Mouse (Mus musculus) small intestine, adult 2 months (tissue): ENCODE data around the gene Oaz2. TPM values are rescaled to one million over a fixed set of nuclear protein-coding genes. Genes with fewer than 3 reads are reported as not detected.

Source experiments
- H3K27ac ChIP-seq: fragments of 200-500 bp; 2 replicates; pipeline ENCODE4 v1.5.1; 2012; ENCODE audit warnings: low read depth, low read length, control low read depth, inconsistent platforms; ENCODE audit not compliant: insufficient read depth
- H3K27me3 ChIP-seq: fragments of 200-500 bp; 2 replicates; pipeline ENCODE4 v1.6.1; 2012; ENCODE audit warnings: mild to moderate bottlenecking, moderate library complexity, low read length, inconsistent platforms; ENCODE audit not compliant: control insufficient read depth, insufficient read depth
- H3K36me3 ChIP-seq: fragments of 200-500 bp; 2 replicates; pipeline ENCODE4 v1.6.1; 2012; ENCODE audit warnings: mild to moderate bottlenecking, low read length, control low read depth, inconsistent platforms; ENCODE audit not compliant: control insufficient read depth, insufficient read depth
- H3K4me1 ChIP-seq: fragments of 200-500 bp; 2 replicates; pipeline ENCODE4 v1.6.1; 2012; ENCODE audit warnings: low read length, inconsistent platforms, mixed read lengths; ENCODE audit not compliant: control insufficient read depth, insufficient read depth, insufficient read length
- H3K4me3 ChIP-seq: fragments of 200-500 bp; 2 replicates; pipeline ENCODE4 v1.5.1; 2012; ENCODE audit warnings: low read depth, mild to moderate bottlenecking, control low read depth, inconsistent platforms, low read length, moderate library complexity
- CTCF ChIP-seq: fragments of 200-500 bp; IDR thresholded peaks from 2 replicates; pipeline ENCODE4 v1.5.1; 2012; ENCODE audit warnings: low read depth, mild to moderate bottlenecking, control low read depth, inconsistent platforms, low read length, moderate library complexity, mixed read lengths; ENCODE audit not compliant: insufficient replicate concordance, insufficient read length; ENCODE audit errors: extremely low read depth
- POLR2A ChIP-seq: fragments of 200-500 bp; IDR thresholded peaks from 2 replicates; pipeline ENCODE4 v1.6.1; 2012; ENCODE audit warnings: low read depth, mild to moderate bottlenecking, control low read depth, inconsistent platforms, low read length, moderate library complexity
- WGBS: fragments of 180-500 bp; shearing (Covaris S2); methylation state at CpG from one replicate; pipeline ENCODE4 v1.1.7; 2018; 5-methylcytosine and 5-hydroxymethylcytosine counted together
- polyA plus RNA-seq: library from polyadenylated mRNA; depleted of rRNA; stranded (reverse); fragments of >200 nt; gene quantifications from 2 replicates; pipeline ENCODE4 v1.2.3, GENCODE M21; 2012; rRNA removed

The Oaz2 gene
- polyA plus RNA-seq, 1 experiment, result 39.7 TPM

GRCm38 (mm10) chr9:65726431-65726830 is 58.6 kb downstream of the Oaz2 start:
- no peak overlapping the region for H3K27ac ChIP-seq
- H3K4me1 ChIP-seq, result no peaks in the 10 kb centered on the region
- peaks cover 8% of the 10 kb centered on the region for H3K36me3 ChIP-seq
- no peak for TF ChIP-seq CTCF
- TF ChIP-seq POLR2A, result no peak
- no peaks in the 10 kb centered on the region for H3K27me3 ChIP-seq
- no peak overlapping the region for H3K4me3 ChIP-seq
- WGBS, result 86% methylated on average over 3 of the region's 3 CpGs

DNA sequence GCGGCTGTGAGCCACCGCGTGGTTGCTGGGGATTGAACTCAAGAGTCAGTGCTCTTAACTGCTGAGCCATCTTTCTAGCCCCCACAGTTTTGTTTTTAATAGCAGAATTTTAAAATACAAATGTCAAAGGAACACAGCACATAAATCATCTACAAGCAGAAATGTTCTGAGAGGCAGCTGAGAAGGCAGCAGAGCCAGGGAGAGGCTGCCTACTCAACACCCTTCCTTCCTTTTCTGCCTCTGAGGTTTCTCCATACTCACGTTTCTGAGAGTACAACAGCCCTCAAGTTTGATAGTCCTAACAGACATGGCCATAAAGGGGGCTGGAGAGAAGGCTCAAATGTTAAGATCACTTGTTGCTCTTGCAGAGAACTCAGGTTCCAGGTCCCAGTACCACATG is 59.7 kb downstream of the Oaz2 start:
- no peaks in the 10 kb centered on the region for H3K4me1 ChIP-seq
- no peak overlapping the region for H3K4me3 ChIP-seq
- no peak overlapping the region for H3K27ac ChIP-seq
- H3K36me3 ChIP-seq, result peaks cover 8% of the 10 kb centered on the region
- TF ChIP-seq CTCF (no peak), POLR2A (no peak)
- no peaks in the 10 kb centered on the region for H3K27me3 ChIP-seq
- WGBS, result 80% methylated on average over 4 of the region's 4 CpGs

DNA sequence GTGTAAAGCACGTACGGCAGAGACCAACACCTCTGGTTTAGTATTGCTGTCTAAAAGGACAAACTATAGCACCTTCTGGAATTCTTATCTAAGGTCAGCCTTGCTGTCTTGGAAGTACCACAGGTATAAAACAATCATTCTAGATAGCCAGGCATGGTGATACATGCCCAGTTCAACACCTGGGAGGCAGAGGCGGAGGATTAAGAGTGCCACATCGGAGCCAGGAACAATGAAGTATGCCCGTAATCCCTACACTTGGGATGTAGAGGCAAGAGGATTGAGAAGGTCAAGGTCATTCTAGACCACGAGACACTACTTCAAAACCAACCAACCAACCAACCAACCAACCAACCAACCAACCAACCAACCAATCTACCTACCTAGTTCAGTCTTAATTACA is 60.8 kb downstream of the Oaz2 start:
- no peak for TF ChIP-seq CTCF
- TF ChIP-seq POLR2A, result no peak
- 93% methylated on average over 6 of the region's 6 CpGs for WGBS
- Histone ChIP-seq H3K4me1 (no peaks in the 10 kb centered on the region), H3K36me3 (peaks cover 8% of the 10 kb centered on the region), H3K27ac (no peak overlapping the region), H3K27me3 (no peaks in the 10 kb centered on the region), H3K4me3 (no peak overlapping the region)

- H3K27me3 ChIP-seq, result no peaks in the 10 kb centered on the region
- TF ChIP-seq CTCF (no peak), POLR2A (no peak)
- H3K27ac ChIP-seq, result no peak overlapping the region
- no peaks in the 10 kb centered on the region for H3K4me1 ChIP-seq
- no peak overlapping the region for H3K4me3 ChIP-seq
- 0 out of 2 replicates have a peak, but pooled peaks cover 4% of the 10 kb centered on the region for H3K36me3 ChIP-seq
- 47% methylated on average over 3 of the region's 3 CpGs for WGBS
These were observed 67.1 kb downstream of the Oaz2 start for GRCm38 (mm10) chr9:65734931-65735330.

Other genes starting within 250 kb of the Oaz2 start
- 6.6 and 13.6 TPM in 2 replicates for gene Slc51b, start 245.0 kb upstream of the Oaz2 start, polyA plus RNA-seq
- 2.6 and 5.8 TPM in 2 replicates for gene Mtfmt, start 232.2 kb upstream of the Oaz2 start, polyA plus RNA-seq
- 4.5 and 9.7 TPM in 2 replicates for gene Spg21, start 207.1 kb upstream of the Oaz2 start, polyA plus RNA-seq
- gene Ankdd1a, start 147.8 kb upstream of the Oaz2 start, polyA plus RNA-seq, result not detected in 2 replicates
- 6.3 and 9.7 TPM in 2 replicates for gene Plekho2, start 88.0 kb upstream of the Oaz2 start, polyA plus RNA-seq
- gene Pif1, start 80.8 kb upstream of the Oaz2 start, polyA plus RNA-seq, result 3.8 and 5.0 TPM in 2 replicates
- gene Rbpms2, start 38.4 kb upstream of the Oaz2 start, polyA plus RNA-seq, result 18.4 and 22.5 TPM in 2 replicates
- gene Zfp609, start 159.6 kb downstream of the Oaz2 start, polyA plus RNA-seq, result 3.1 and 6.1 TPM in 2 replicates
- gene Pclaf, start 222.2 kb downstream of the Oaz2 start, polyA plus RNA-seq, result 1.2 and 1.9 TPM in 2 replicates
- 1.6 and 3.3 TPM in 2 replicates for gene Trip4, start 240.8 kb downstream of the Oaz2 start, polyA plus RNA-seq
- gene Csnk1g1, start 240.9 kb downstream of the Oaz2 start, polyA plus RNA-seq, result 1.5 and 3.2 TPM in 2 replicates